Mouse (Mus musculus) granulocyte monocyte progenitor cell, adult 5-6 weeks (primary cell): ENCODE results near the gene Irf9. TPM values are rescaled to one million over a fixed set of nuclear protein-coding genes. Genes with fewer than 3 reads are reported as not detected.

ENCODE experiments used
- ATAC-seq: replicated peaks from 2 replicates; pipeline ENCODE4 v1.8.0; 2016; ENCODE audit warnings: mild to moderate bottlenecking, moderate TSS enrichment, inconsistent platforms; ENCODE audit not compliant: poor library complexity, severe bottlenecking
- total RNA-seq, 2 experiments: library from RNA; stranded (forward) in 1 of 2; stranded (reverse) in 1 of 2; fragments of 200-712, 200-1000 nt in 1 of 2; fragments of >200 nt in 1 of 2; fragmentation: Nextera tagmentation in 1 of 2; gene quantifications; 2 replicates each; pipeline ENCODE4 v1.2.3; 2014 to 2017

The Irf9 gene
- total RNA-seq, 2 experiments from 2014 or later: 21.9 to 31.2 TPM

GRCm38 (mm10) chr14:55579511-55580496 is 23.6 kb upstream of the Irf9 start:
- no peak for ATAC-seq

GRCm38 (mm10) chr14:55580731-55581130 is 22.6 kb upstream of the Irf9 start:
- ATAC-seq: no peak

GRCm38 (mm10) chr14:55581981-55582681 is 21.2 kb upstream of the Irf9 start:
- no peak for ATAC-seq

GRCm38 (mm10) chr14:55584303-55584701 is 19.1 kb upstream of the Irf9 start:
- ATAC-seq: no peak

- peak; percentile 82 for ATAC-seq
Measured at GRCm38 (mm10) chr14:55584702-55585565, 18.4 kb upstream of the Irf9 start, which contains the start of gene Emc9. Emc9 (minus strand) TSS chr14:55585302.

GRCm38 (mm10) chr14:55585566-55585960 is 17.8 kb upstream of the Irf9 start:
- ATAC-seq: no peak

- ATAC-seq: 0 out of 2 replicates have a peak, but pooled peaks have one; percentile 6
Measured at GRCm38 (mm10) chr14:55586149-55586548, 17.2 kb upstream of the Irf9 start.

GRCm38 (mm10) chr14:55589271-55589670 is 14.1 kb upstream of the Irf9 start:
- no peak for ATAC-seq

GRCm38 (mm10) chr14:55589771-55590448 is 13.5 kb upstream of the Irf9 start:
- no peak; the same call in 1 of the 2 replicates for ATAC-seq

GRCm38 (mm10) chr14:55590748-55591330 is 12.5 kb upstream of the Irf9 start, which contains the start of gene Psme2:
Psme2 (minus strand) TSS chr14:55591113.
- ATAC-seq: peak; percentile 77

- ATAC-seq: peak; percentile 76
Measured at GRCm38 (mm10) chr14:55591331-55591891, 12.0 kb upstream of the Irf9 start, which contains the start of gene Rnf31. Rnf31 (plus strand) TSS chr14:55591708.

- ATAC-seq: no peak
Measured at GRCm38 (mm10) chr14:55592226-55592625, 11.1 kb upstream of the Irf9 start.

GRCm38 (mm10) chr14:55596036-55596690 is 7.2 kb upstream of the Irf9 start:
- no peak for ATAC-seq

- ATAC-seq: no peak
Measured at GRCm38 (mm10) chr14:55598521-55599390, 4.6 kb upstream of the Irf9 start.

- peak; percentile 93 for ATAC-seq
Measured at GRCm38 (mm10) chr14:55603633-55604576, 534 bp downstream of the Irf9 start.

- ATAC-seq: 0 out of 2 replicates have a peak, but pooled peaks have one; percentile 7
Measured at GRCm38 (mm10) chr14:55604823-55605222, 1.5 kb downstream of the Irf9 start.
